Mouse (Mus musculus): ENCODE data around the gene Pcsk5.

Gene Pcsk5

DNA sequence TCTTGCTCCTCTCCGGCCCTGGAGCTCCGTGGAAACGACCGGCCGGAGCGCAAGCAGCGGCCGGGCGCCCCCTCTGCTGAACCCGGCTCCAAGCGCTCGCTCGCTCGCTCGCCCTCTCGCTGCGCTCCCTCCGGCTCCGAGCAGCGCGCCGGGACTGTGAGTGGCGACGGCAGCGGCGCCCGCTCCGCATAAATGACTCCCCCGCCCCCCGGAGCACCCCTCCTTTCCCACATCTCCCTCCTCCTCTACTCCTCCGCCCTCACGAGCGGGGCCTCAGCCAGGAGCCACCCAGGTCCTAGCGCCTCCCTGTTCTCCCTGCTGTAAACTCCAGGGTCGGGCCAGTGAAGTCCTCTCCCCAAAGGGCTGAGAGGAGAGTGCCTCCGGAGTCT is at the start of gene Pcsk5:
Gene Pcsk5, minus strand, starts transcription at position 162 of the 389 bp plus-strand sequence.
- no peak for DNase-seq (ENCODE audit: extremely low read depth, low read depth, low spot score)

DNA sequence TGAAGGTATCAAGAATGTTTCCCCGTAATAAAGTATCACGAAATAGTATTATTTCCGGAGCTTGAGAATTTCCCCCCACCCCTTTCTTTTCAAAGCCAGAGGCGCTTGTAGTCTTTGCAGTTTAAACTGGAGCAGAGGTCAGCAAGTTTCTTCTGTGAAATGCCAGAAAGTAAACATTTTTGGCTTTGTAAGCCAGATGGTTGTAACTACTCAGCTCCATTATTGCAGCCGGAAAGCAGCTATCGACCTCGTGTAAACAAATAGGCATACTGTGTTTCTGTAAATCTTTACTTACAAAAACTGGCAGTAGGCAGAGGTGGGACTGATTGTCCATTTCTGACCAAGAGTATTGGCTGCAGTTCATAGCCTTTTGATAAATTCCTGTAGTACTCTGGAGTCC is 38.4 kb upstream of the Pcsk5 start:
- DNase-seq (ENCODE audit: extremely low read depth, low read depth, low spot score) = no peak

GRCm38 (mm10) chr19:17874388-17874787 is 37.0 kb upstream of the Pcsk5 start:
- DNase-seq (ENCODE audit: extremely low read depth, low read depth, low spot score) = no peak

GRCm38 (mm10) chr19:17873755-17874154 is 36.3 kb upstream of the Pcsk5 start:
- no peak for DNase-seq (ENCODE audit: extremely low read depth, low read depth, low spot score)

DNA sequence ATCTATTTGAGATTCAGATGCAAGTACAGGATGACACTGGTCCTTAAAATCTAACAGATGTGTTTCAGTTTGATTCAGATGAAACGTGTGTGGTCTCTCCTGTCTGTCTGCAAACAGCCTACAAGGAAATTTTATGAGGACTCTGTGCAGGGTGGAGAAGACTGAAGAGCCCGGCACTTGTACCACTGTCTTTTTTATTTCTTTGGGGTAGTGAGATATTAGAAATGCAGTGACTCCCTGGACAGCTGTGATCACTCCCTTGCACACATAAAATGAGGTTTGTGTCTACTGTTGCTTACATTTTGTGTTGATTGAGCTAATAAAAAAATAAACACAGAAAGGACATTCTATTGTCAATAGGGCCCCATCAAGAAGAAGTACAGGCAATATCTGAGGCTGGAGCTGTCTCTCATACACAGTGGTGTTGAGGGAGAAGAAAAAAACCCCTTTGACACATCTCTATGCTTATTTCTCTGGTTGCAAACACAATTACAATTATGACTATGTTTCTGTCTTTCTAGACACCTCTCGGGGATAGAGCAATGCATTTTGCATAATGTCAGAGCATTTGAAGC is 29.0 kb upstream of the Pcsk5 start:
- no peak for DNase-seq (ENCODE audit: extremely low read depth, low read depth, low spot score)

DNA sequence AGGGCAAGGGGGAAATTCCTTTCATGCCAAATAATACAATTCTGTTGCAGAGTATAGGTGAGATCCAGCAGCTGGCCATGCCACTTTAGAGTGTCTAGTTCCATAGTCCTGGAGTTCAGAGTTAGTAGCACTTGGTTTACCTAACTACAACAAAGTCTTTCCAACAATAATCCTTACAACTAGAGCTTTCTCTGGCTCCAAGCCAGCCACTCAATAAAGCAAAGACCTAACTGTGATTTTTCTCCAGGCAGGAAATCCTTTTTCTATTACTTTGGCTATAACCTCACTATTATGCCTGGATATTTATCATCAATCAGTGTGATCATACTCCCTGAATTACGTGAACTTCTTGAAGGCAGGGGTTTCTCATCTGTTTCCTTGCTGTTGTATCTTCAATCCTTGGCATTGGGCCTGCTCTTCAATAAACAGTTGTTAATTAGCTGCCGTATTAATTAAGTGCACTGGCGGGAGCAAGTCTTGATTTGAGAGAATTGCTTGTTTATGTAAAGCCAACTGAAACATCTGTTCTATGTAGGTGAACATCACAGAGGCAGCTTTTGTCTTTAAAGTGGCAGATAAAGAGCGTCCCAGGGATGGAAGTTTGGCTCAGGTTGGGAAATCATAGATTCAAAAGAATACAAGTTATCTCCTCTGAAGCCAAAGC is 23.1 kb upstream of the Pcsk5 start:
- no peak for DNase-seq (ENCODE audit: extremely low read depth, low read depth, low spot score)

GRCm38 (mm10) chr19:17856741-17857140 is 19.3 kb upstream of the Pcsk5 start:
- DNase-seq (ENCODE audit: extremely low read depth, low read depth, low spot score) = no peak

GRCm38 (mm10) chr19:17848417-17848816 is 11.0 kb upstream of the Pcsk5 start:
- DNase-seq (ENCODE audit: extremely low read depth, low read depth, low spot score) = no peak

- no peak for DNase-seq (ENCODE audit: extremely low read depth, low read depth, low spot score)
Observed at GRCm38 (mm10) chr19:17845967-17846366, 8.5 kb upstream of the Pcsk5 start.

GRCm38 (mm10) chr19:17841586-17841985 is 4.2 kb upstream of the Pcsk5 start:
- DNase-seq (ENCODE audit: extremely low read depth, low read depth, low spot score) = no peak

DNA sequence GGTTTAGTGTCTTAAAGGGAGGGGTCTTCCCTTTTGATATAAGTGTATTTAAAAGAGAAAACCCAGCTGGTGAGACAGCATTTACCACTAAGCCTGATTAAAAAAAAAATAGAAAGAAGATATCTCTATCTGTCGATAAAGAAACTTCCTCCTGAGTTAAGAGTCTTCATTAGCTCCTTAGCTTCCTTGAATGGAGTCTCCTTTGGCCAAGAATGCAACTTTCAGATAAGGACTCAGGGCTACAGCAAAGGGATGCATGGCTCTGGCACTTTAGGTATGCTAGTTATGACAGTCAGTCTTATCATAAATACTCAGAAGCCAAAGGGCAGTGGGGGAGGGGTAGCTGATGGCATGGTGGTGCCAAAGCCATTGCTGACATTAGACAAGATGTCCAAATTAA is 2.4 kb upstream of the Pcsk5 start:
- DNase-seq (ENCODE audit: extremely low read depth, low read depth, low spot score) = no peak

- no peak for DNase-seq (ENCODE audit: extremely low read depth, low read depth, low spot score)
Observed at GRCm38 (mm10) chr19:17836566-17837470, 614 bp downstream of the Pcsk5 start.

- DNase-seq (ENCODE audit: extremely low read depth, low read depth, low spot score) = no peak
Observed at GRCm38 (mm10) chr19:17835681-17836565, 1.5 kb downstream of the Pcsk5 start.

- DNase-seq (ENCODE audit: extremely low read depth, low read depth, low spot score) = no peak
Observed at GRCm38 (mm10) chr19:17834894-17835293, 2.5 kb downstream of the Pcsk5 start.

GRCm38 (mm10) chr19:17831376-17831775 is 6.1 kb downstream of the Pcsk5 start:
- DNase-seq (ENCODE audit: extremely low read depth, low read depth, low spot score) = no peak

DNA sequence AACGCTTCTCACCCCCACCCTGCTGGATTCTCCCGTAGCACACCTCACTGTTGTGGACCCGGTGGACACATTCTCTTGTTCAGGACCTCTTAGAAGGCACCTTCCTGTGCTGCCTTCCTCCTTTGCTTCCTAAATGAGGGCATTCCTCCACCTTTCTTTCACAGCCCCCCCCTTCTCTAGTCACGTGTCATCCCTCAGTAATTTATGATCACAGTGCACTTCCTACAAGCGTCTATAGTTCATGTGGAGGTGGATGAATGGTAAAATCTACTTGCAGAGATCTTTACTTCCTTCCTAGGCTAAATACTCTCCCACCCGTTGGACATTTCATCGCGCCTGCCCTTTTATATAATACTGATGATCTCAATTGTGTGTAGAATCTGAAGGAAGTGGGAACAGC is 9.0 kb downstream of the Pcsk5 start:
- no peak for DNase-seq (ENCODE audit: extremely low read depth, low read depth, low spot score)

DNA sequence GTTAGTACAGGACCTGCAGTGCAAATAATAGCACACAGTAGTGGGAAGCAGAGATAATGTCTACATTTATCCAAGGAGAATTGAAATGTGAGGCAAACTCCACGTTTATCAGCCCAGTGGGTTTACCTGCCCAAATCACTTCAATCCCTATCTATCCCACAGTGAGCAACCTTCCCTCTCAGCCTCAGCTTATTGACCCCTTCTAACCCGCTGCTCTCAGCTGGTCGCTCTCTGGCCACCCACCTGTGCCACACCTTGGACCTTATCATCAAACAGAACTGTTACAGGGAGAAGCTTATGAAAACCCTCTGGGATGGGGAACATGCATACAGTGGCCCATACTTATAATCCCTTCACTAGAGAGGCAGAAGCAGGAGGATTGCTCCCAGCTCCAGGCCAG is 10.7 kb downstream of the Pcsk5 start:
- no peak for DNase-seq (ENCODE audit: extremely low read depth, low read depth, low spot score)

GRCm38 (mm10) chr19:17820046-17820445 is 17.4 kb downstream of the Pcsk5 start:
- DNase-seq (ENCODE audit: extremely low read depth, low read depth, low spot score) = no peak

DNA sequence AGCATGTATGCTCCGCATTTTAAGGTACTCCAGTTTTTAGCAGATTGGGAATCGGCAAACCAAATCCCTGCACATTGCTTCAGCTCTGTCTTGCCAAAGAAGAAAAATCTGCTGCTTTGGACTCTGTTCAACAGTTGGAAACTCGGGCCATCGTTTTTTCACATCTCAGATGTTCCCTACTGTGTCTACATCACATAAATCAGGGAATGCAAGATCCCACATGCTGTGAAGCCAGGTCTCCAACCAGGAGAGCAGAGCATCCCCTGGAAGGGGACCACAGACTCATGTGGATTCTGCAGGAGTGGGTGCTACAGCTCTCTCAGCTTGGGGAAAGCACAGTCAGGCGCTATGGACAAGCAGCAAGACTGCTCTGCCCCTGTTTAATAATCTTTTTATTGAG is 18.4 kb downstream of the Pcsk5 start:
- DNase-seq (ENCODE audit: extremely low read depth, low read depth, low spot score) = no peak

GRCm38 (mm10) chr19:17815062-17815461 is 22.4 kb downstream of the Pcsk5 start:
- no peak for DNase-seq (ENCODE audit: extremely low read depth, low read depth, low spot score)

GRCm38 (mm10) chr19:17813449-17813990 is 23.9 kb downstream of the Pcsk5 start:
- DNase-seq (ENCODE audit: extremely low read depth, low read depth, low spot score) = no peak
